Mouse (Mus musculus): ENCODE data around the gene Col28a1.

DNA sequence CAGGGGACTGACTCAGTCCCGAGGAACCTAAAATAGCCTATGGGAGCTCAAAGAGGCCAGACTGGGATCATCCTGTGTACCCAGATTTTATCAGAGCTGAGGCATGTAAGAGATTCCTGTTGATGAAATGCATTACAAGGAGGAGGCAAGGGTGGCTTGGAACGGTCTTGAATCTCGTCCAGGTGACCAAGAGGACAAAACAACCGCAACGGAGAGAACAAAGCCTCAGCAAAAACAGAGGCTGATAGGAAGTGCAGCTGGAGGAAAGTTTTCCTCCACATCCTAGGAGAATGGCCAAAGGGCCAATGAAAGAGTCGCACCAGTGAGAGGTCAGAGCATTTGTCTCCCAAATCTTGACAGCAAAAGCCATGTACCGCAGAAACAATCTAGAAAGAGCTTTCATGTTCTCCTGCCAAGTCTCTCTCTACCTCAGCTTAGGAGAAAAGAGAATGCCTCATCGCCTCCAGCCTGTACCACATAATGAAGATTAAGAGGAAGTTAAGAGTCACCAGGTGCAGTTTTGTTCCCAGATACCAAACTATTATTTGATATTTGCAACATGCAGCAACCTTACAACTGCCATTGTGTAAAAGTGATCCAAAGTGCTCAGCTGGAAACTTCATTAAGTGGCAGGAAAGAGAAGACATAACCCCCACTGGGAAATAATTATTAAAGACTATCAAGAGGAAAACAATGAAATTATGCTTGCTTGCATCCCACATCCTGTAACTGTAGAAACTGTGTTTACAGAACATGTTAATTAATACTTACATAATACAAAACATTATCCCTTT lies 98.1 kb downstream of the Col28a1 start:
- TF ChIP-seq GATA1 (IDR thresholded peaks at IDR 0.05; ENCODE audit: low read length): no peak
- no peak for TF ChIP-seq TAL1 (IDR thresholded peaks at IDR 0.05; ENCODE audit: low read length)

Measured in erythroblast, embryonic 14.5 days (primary cell).